Mouse (Mus musculus) ES-Bruce4 (cell line): Measurements from ENCODE around the gene Tas2r117.

ENCODE experiments used
- CTCF ChIP-seq: IDR thresholded peaks from one replicate; pipeline ENCODE4 v1.8.1; 2011; ENCODE audit warnings: low read depth, low read length
- POLR2A ChIP-seq: IDR thresholded peaks from one replicate; pipeline ENCODE4 v1.8.1; 2011; ENCODE audit warnings: low read length; ENCODE audit not compliant: insufficient read depth

DNA sequence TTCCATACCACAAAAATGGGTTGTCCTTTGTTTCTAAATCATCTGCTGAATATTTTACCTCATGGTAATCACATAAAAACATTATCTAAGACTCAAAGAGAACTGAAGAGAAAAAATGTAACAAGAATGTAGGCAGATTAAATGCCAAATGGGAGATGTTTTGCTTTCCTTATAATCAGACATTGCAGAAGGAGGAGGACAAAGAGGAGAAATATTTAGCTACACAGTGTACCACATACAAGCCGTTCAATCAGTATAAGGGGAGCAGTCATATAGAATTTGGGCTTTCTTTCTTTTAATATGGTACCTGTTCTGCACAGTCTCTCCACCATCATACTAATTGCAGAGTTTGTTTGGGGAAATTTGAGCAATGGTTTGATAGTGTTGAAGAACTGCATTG is 48.2 kb upstream of the Tas2r117 start, which contains the start of gene Tas2r124:
- TF ChIP-seq CTCF: no peak
- TF ChIP-seq POLR2A: no peak
